Mouse (Mus musculus): ENCODE measurements around the gene Dnajb4. TPM values are rescaled to one million over a fixed set of nuclear protein-coding genes. Genes with fewer than 3 reads are reported as not detected.

Gene Dnajb4
- polyA plus RNA-seq, 1 experiment: 3.3 TPM

DNA sequence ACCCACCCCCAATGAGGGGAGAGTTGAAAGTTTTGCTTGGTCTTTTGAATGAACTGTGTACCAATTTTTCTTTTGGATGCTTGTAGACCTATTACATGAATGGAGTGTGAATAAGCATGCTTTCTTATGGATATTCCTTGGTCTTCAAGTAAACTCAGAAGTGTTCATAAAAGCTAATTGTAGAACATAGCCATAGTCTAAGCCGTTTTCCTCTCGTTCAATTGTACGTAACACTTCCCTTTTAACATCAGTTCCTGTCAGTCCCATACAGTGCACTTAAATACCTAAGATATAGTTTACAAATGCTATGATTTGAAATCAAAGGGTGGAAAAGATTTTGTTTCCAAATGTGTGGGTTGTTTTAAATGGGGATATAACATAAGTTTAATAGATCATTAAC lies 3.3 kb upstream of the Dnajb4 start:
- no peak for TF ChIP-seq GATA1 (IDR thresholded peaks at IDR 0.05; ENCODE audit: low read length)

DNA sequence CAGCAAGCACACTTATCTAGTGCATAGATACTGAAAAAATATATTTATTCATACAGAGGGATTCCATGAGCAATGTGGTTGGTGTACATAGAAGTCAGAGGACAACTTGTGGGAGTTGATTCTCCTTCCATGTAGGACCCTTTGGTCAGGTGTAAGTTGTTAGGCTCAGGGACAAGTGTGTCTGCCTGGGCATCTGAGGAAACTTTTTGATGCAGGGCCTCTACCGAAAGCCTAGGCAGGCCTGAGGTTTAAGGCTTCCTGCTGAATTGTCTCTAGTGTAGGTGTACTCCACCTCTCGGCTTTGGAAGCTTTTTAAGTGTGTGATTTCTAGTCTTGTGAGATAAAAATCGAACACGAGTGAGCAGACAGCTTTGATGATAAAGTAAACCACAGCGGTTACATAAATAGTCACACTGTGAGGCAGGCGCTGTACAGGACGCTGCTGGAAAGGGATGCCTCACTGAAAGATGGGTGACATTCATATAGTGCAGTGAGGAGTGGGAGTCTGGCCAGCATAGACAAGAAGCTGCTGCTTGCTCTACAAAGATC lies 1.7 kb upstream of the Dnajb4 start:
- no peak for TF ChIP-seq GATA1 (IDR thresholded peaks at IDR 0.05; ENCODE audit: low read length)

GRCm38 (mm10) chr3:152210728-152211391 lies 758 bp upstream of the Dnajb4 start:
- TF ChIP-seq GATA1 (IDR thresholded peaks at IDR 0.05; ENCODE audit: low read length): no peak

DNA sequence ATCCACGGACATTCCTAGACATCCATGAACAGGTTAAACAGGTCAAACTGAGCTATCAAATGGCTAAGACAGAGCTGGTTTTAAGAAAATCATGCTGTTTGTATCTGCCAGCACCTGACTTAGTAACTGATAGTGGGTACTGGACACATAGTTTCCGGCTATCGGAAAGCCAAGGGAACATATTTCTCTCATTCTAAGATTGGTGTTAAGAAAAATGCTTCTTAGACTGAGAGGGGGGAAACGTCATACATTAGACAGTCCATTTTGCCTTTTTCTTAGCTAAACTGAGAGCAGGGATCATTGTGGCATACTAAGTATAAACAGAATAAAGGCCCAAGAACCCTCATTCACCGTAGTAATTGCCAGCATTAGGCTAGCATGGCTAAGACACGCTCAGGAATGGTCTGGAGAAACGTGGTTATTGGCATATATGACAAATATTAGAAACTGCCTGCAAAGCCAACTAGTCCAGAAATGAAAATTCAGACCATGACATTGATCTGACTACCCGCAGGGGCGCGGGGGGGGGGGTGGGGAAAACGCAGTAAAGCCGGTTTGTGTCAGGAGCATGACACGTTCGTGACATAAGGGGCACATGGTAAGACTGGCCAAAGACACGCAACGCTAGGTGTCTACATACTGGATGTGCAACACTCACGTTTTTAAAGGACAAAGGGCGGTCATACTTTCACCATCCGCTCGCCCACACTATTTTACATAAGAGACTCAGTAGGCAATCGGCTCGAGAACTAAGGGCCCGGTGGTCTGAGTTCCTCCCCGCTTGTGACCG lies 730 bp downstream of the Dnajb4 start:
- TF ChIP-seq GATA1 (IDR thresholded peaks at IDR 0.05; ENCODE audit: low read length): no peak

DNA sequence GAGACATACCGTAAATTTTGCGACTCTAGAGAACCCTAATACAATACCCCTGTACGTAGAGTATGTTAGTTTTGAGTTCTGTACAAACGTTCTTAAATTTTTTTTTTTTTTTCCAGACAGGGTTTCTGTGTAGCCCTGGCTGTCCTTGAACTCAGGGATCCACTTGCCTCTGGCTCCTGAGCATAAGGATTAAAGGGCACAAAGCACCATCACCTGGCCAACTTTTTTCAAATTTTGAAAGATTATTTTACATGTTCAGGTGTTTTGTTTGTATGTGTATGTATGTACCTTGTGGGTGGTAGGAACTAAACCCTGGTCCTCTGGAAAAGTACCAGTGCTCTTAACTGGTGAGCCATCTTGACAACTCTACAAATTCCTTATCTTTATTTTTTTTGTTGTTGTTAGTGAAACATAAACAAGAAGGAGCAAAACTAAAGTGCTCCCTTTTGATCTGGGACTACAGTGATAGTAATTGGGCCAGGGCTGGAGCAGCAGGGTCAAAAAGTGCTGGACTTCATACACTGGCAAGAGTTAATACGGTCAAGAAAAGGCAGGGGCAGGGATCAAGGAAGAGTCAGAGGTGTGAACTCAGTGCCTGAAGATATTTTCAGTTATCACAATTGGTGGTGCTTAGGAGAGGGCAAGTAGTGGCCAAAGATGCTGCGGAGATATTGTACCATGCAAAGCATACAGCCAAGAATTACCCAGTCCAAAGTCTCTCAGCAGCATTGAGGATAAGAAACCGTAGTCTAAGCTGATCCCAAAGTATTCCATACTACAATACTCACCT lies 1.8 kb downstream of the Dnajb4 start:
- no peak for TF ChIP-seq GATA1 (IDR thresholded peaks at IDR 0.05; ENCODE audit: low read length)

GRCm38 (mm10) chr3:152207156-152207555 lies 2.9 kb downstream of the Dnajb4 start:
- no peak for TF ChIP-seq GATA1 (IDR thresholded peaks at IDR 0.05; ENCODE audit: low read length)

DNA sequence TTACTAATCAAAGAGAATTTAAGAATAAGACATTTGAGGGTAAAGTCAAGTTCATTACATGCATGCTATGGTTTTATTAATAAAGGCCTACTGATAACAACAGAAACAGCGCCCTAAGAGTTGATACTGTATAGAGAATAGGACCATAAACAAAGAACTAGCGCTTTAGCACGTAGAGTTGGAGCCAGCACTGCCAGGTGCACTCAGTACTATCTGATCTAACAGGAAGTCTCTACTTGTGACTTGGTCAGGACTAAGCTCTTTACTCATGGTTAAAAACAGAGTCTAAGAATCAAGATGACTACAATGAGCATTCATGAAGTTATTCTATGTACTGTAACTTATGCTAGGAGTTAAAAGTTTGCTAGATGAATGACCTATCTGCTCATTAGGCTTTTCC lies 5.5 kb downstream of the Dnajb4 start:
- no peak for TF ChIP-seq GATA1 (IDR thresholded peaks at IDR 0.05; ENCODE audit: low read length)

DNA sequence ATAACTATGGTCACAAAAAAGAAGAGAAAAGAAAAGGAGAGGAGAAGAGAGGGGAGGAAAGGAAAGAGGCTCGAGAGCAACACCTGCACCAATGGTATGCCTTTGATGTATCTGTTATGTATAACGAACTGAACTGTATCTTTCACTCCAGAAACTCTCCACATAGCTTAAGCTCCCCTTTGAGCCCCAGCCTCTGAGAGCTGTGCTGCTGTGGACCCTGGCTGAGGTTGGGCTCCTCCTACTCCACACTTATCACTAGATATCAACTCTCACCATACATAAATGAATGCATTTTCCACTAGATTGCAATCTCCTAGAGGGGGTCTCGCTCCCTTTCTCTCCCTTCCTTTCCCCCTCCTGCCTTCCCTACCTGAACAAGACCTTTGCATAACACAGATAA lies 6.1 kb downstream of the Dnajb4 start:
- TF ChIP-seq GATA1 (IDR thresholded peaks at IDR 0.05; ENCODE audit: low read length): no peak

- TF ChIP-seq GATA1 (IDR thresholded peaks at IDR 0.05; ENCODE audit: low read length): no peak
Observed at GRCm38 (mm10) chr3:152203411-152203810, 6.7 kb downstream of the Dnajb4 start.

DNA sequence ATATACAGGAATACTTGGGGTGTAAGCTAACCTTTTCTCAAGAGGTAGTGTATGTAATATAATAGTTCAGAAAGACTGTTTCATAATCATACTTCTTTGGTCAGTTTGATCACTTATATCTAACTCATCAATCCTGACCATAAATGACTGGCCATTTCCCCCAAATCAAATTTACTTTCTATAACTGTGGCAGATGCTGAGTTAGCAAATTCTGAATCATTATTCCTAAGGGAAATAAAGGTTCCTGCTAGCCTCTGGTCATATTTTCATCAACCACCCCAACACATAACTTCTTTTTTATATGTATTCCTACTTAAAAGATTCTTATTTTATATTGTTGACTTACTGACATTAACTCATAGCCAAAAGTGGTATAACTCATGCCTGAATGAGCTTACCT lies 7.2 kb downstream of the Dnajb4 start:
- TF ChIP-seq GATA1 (IDR thresholded peaks at IDR 0.05; ENCODE audit: low read length): no peak

DNA sequence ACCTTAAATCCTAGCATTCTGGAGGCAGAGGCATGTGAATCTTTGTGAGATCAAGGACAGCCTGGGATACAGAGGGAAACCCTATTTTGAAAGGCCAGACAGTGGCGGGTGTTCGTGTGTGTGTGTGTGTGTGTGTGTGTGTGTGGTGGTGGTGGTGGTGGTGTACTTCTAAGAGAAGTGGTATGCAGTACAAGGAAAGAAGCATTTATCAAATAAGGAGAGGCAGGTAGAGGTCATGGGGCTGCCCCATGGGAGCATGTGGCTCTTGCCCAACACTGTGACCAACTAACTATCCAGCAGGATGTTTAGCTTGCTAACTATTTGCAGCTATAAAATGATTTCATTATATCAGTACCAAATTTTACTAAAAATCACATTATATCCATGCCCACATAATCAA lies 8.5 kb downstream of the Dnajb4 start:
- TF ChIP-seq GATA1 (IDR thresholded peaks at IDR 0.05; ENCODE audit: low read length): no peak

DNA sequence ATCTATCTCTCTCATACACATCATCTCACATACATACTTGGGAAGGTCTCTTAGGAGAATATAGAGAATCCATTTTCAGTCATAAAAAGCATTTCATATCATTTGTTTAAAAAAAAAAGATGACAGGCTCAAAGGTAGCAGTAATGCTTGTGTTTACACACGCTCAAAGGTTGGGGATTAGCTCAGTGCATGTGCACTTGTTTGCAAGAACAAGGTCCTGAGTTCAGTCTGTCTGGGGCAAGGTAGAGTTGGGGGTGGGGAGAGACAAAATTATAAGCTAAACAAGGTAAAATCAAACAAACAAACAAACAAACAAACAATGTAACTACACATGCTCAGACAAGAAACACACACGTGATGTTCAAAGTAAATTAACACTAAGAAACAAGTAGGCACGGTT lies 8.9 kb downstream of the Dnajb4 start:
- no peak for TF ChIP-seq GATA1 (IDR thresholded peaks at IDR 0.05; ENCODE audit: low read length)

DNA sequence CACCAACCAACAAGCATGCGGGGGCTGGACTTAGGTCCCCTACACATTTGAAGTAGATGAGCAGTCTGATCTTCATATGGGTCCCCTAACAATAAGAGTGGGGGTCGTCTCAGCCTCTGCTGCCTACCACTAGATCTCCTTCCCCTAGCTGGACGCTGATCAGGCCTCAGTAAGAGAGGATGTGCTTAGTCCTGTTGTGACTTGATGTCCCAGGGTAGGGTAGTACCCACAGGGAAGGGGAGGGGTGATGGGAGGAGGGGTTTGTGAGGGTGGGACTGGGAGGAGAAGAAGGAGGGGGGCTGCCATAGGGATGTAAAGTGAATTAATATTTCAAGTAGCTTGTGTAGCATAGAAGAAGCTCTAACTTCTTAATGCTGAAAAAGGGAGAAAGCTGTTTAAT lies 11.0 kb downstream of the Dnajb4 start:
- no peak for TF ChIP-seq GATA1 (IDR thresholded peaks at IDR 0.05; ENCODE audit: low read length)

GRCm38 (mm10) chr3:152193635-152194097 lies 16.4 kb downstream of the Dnajb4 start:
- TF ChIP-seq GATA1 (IDR thresholded peaks at IDR 0.05; ENCODE audit: low read length): no peak

DNA sequence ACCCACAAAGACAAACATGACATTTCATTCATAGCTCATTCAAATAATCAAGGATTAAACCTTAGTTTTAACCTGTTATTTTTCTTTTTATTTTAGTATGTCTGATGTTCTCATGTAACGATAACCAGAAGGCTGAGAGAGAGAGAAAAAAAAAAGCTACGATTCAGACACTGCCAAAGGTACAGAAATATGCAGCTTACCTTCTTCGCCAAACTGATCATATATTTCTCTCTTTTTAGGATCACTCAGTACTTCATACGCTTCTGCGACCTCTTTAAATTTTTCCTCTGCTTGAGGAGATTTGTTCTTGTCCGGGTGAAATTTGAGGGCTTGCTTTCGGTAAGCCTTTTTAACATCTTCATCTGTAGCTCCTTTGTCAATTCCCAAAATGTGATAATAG lies 16.9 kb downstream of the Dnajb4 start:
- TF ChIP-seq GATA1 (IDR thresholded peaks at IDR 0.05; ENCODE audit: low read length): no peak

Measured in G1E-ER4 (cell line).